Mouse (Mus musculus): ENCODE measurements around the gene Cst3. TPM values are rescaled to one million over a fixed set of nuclear protein-coding genes. Genes with fewer than 3 reads are reported as not detected.

Cst3 gene
- 1,000 to 10,000 TPM; 2,004 to 2,127 TPM for total RNA-seq (2021)
- long read RNA-seq, experiment 1, transcript Cst3-201 (3 exons, 860 nt): major isoform, 1,902 of 1,927 reads
- long read RNA-seq, experiment 1, partial matches to known transcripts: 10 of 1,927 reads
- long read RNA-seq, experiment 1, other reads (novel, unspliced or antisense): 12 of 1,927 reads
- long read RNA-seq, experiment 2, transcript Cst3-201 (3 exons, 860 nt): major isoform, 1,787 of 1,809 reads
- long read RNA-seq, experiment 2, partial matches to known transcripts: 10 of 1,809 reads
- long read RNA-seq, experiment 2, other reads (novel, unspliced or antisense): 10 of 1,809 reads

GRCm38 (mm10) chr2:148875335-148875811 is at the start of gene Cst3:
TSS of gene Cst3 (minus strand) at chr2:148875692.
- peak; percentile 90 to 92 for DNase-seq (ENCODE audit: low spot score in 2 of 2)

GRCm38 (mm10) chr2:148902286-148902685 is 26.8 kb upstream of the Cst3 start:
- peak; percentile 61 to 68 for DNase-seq (ENCODE audit: low spot score in 2 of 2)

- no peak for DNase-seq (ENCODE audit: low spot score in 2 of 2)
Observed at GRCm38 (mm10) chr2:148900305-148900704, 24.8 kb upstream of the Cst3 start.

- DNase-seq (ENCODE audit: low spot score in 2 of 2): no peak
Observed at GRCm38 (mm10) chr2:148896219-148896618, 20.7 kb upstream of the Cst3 start.

- no peak for DNase-seq (ENCODE audit: low spot score in 2 of 2)
Observed at GRCm38 (mm10) chr2:148893107-148893506, 17.6 kb upstream of the Cst3 start.

GRCm38 (mm10) chr2:148890021-148890851 is 14.7 kb upstream of the Cst3 start:
- DNase-seq (ENCODE audit: low spot score in 2 of 2): no peak

- no peak for DNase-seq (ENCODE audit: low spot score in 2 of 2)
Observed at GRCm38 (mm10) chr2:148889331-148890010, 14.0 kb upstream of the Cst3 start.

- DNase-seq (ENCODE audit: low spot score in 2 of 2): no peak
Observed at GRCm38 (mm10) chr2:148888872-148889271, 13.4 kb upstream of the Cst3 start.

GRCm38 (mm10) chr2:148884738-148885137 is 9.2 kb upstream of the Cst3 start:
- no peak for DNase-seq (ENCODE audit: low spot score in 2 of 2)

GRCm38 (mm10) chr2:148879199-148879598 is 3.7 kb upstream of the Cst3 start:
- DNase-seq (ENCODE audit: low spot score in 2 of 2): no peak

GRCm38 (mm10) chr2:148878641-148879130 is 3.2 kb upstream of the Cst3 start:
- no peak for DNase-seq (ENCODE audit: low spot score in 2 of 2)

- DNase-seq (ENCODE audit: low spot score in 2 of 2): no peak
Observed at GRCm38 (mm10) chr2:148877016-148877770, 1.7 kb upstream of the Cst3 start.

GRCm38 (mm10) chr2:148874617-148875334 is 716 bp downstream of the Cst3 start:
- DNase-seq (ENCODE audit: low spot score in 2 of 2): no peak

GRCm38 (mm10) chr2:148874224-148874616 is 1.3 kb downstream of the Cst3 start:
- DNase-seq (ENCODE audit: low spot score in 2 of 2): no peak

- DNase-seq (ENCODE audit: low spot score in 2 of 2): no peak
Observed at GRCm38 (mm10) chr2:148872860-148873259, 2.6 kb downstream of the Cst3 start.

- no peak for DNase-seq (ENCODE audit: low spot score in 2 of 2)
Observed at GRCm38 (mm10) chr2:148870526-148870925, 5.0 kb downstream of the Cst3 start.

- DNase-seq (ENCODE audit: low spot score in 2 of 2): no peak
Observed at GRCm38 (mm10) chr2:148868959-148869358, 6.5 kb downstream of the Cst3 start.

- no peak for DNase-seq (ENCODE audit: low spot score in 2 of 2)
Observed at GRCm38 (mm10) chr2:148864966-148865365, 10.5 kb downstream of the Cst3 start, which contains the start of gene 9230104L09Rik. TSS of gene 9230104L09Rik (minus strand) at chr2:148865038.

- DNase-seq (ENCODE audit: low spot score in 2 of 2): no peak
Observed at GRCm38 (mm10) chr2:148861693-148862092, 13.8 kb downstream of the Cst3 start.

GRCm38 (mm10) chr2:148860993-148861392 is 14.5 kb downstream of the Cst3 start:
- DNase-seq (ENCODE audit: low spot score in 2 of 2): no peak
